Mouse (Mus musculus) testis, adult 2 months (tissue): ENCODE results near the gene Mdm2. TPM values are rescaled to one million over a fixed set of nuclear protein-coding genes. Genes with fewer than 3 reads are reported as not detected.

Experiments used
- H3K27ac ChIP-seq: fragments of 200-500 bp; 2 replicates; pipeline ENCODE4 v1.5.1; 2012; ENCODE audit warnings: low read depth, low read length; ENCODE audit not compliant: control insufficient read depth, insufficient read depth
- H3K27me3 ChIP-seq: fragments of 200-500 bp; 2 replicates; pipeline ENCODE4 v1.6.1; 2012; ENCODE audit warnings: mild to moderate bottlenecking, low read length, moderate library complexity; ENCODE audit not compliant: control insufficient read depth, insufficient read depth
- H3K36me3 ChIP-seq: fragments of 200-500 bp; 2 replicates; pipeline ENCODE4 v1.6.1; 2012; ENCODE audit warnings: mild to moderate bottlenecking, low read length; ENCODE audit not compliant: control insufficient read depth, insufficient read depth
- H3K4me1 ChIP-seq: fragments of 200-500 bp; 2 replicates; pipeline ENCODE4 v1.6.1; 2012; ENCODE audit warnings: low read length; ENCODE audit not compliant: control insufficient read depth, insufficient read depth
- H3K4me3 ChIP-seq: fragments of 200-500 bp; 2 replicates; pipeline ENCODE4 v1.5.1; 2012; ENCODE audit warnings: low read depth, mild to moderate bottlenecking, low read length, moderate library complexity, mixed read lengths; ENCODE audit not compliant: control insufficient read depth
- CTCF ChIP-seq: fragments of 200-500 bp; IDR thresholded peaks from 2 replicates; pipeline ENCODE4 v1.5.1; 2012; ENCODE audit warnings: low read depth, mild to moderate bottlenecking, inconsistent platforms, low read length, moderate library complexity; ENCODE audit not compliant: control insufficient read depth, insufficient read depth, insufficient replicate concordance
- POLR2A ChIP-seq: fragments of 200-500 bp; IDR thresholded peaks from 2 replicates; pipeline ENCODE4 v1.6.1; 2012; ENCODE audit warnings: low read depth, mild to moderate bottlenecking, inconsistent platforms, low read length, moderate library complexity; ENCODE audit not compliant: control insufficient read depth
- polyA plus RNA-seq: library from polyadenylated mRNA; depleted of rRNA; stranded (reverse); fragments of >200 nt; gene quantifications from 2 replicates; pipeline ENCODE4 v1.2.3, GENCODE M21; 2012

Gene Mdm2
- polyA plus RNA-seq, 1 experiment, result 99.3 TPM

DNA sequence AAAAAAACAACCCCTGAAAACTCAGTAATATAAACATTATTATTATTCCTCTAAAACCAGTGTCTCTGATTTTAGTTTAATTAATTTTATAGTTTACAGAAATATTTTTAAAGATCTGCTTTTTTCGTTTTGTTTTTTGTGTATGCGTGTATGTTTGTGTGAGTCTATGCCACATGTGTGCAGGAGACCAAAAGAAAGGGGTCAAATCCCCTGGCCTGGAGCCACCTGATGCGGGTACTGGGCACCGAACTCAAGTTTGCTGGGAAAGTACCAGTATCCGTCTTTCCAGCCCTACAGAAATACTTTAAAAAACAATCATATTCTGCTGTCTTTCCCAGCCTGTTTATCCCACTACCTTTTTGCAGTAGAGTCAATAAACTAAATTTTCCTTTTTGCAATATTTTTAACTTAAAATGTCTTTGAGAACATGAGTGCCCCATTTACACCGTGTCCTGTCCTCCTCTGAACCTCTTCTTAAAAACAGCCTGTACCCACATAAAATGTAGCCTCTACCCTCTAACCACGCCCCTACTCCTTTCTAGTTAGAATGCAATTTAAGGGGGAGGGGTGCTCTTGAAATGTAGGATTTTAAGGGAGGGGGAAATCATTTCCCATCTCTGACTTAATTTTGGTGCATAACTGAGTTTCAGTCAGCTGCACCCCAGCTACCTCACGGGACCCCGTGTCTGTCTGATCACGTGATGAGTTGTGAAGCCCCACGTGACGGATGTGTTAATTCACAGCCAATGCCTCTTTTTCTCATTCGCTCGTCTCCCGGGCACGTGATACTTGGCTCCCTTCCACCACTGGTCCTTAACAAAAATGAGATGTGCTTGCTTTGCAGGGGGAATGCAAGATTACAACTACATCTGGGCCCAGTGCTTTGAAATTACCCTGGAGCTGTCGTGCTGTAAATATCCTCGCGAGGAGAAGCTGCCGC lies 35.2 kb downstream of the Mdm2 start:
- Histone ChIP-seq H3K4me3 (peak overlapping the region; percentile 28; the same call in 1 of the 2 replicates), H3K4me1 (peaks cover 6% of the 10 kb centered on the region; the same call in 1 of the 2 replicates), H3K27me3 (no peaks in the 10 kb centered on the region), H3K27ac (no peak overlapping the region), H3K36me3 (no peaks in the 10 kb centered on the region)
- no peak for TF ChIP-seq CTCF
- no peak for TF ChIP-seq POLR2A

DNA sequence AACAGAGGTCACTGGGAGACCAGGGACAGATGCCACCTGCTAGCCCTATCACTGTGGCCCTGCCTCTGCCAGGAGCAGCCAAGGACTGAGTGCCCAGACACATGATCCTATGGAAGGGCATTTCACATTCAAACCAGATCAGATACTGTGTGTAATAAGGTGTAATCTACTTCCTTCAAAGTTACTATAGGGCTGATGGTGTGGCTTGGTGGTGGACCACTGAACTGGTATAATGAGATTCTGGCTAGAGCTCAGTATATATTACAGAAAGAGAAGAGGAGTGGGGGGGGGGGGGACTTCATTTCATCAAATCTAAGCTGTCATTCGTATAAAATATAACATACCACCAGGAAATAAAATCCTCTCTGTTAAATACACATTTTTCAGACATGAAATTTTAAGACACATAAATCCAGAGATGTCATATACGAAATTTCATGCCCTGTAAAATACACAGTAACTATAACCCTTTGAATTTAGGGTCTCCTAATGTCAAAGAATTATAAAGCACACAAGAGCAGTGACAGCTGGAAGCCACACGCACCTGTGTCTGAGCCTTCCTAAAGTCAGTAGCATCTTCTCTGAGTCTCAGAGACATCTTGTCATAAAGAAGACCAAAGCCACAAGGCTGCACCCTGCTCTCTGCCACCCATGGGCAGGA lies 36.1 kb downstream of the Mdm2 start:
- H3K27ac ChIP-seq, result no peak overlapping the region
- H3K4me1 ChIP-seq, result peaks cover 6% of the 10 kb centered on the region; the same call in 1 of the 2 replicates
- no peak overlapping the region for H3K4me3 ChIP-seq
- H3K27me3 ChIP-seq, result no peaks in the 10 kb centered on the region
- TF ChIP-seq POLR2A, result no peak
- TF ChIP-seq CTCF, result no peak
- no peaks in the 10 kb centered on the region for H3K36me3 ChIP-seq

GRCm38 (mm10) chr10:117673913-117674312 lies 36.6 kb downstream of the Mdm2 start:
- H3K27me3 ChIP-seq, result no peaks in the 10 kb centered on the region
- H3K27ac ChIP-seq, result no peak overlapping the region
- no peak for TF ChIP-seq POLR2A
- TF ChIP-seq CTCF, result no peak
- no peak overlapping the region for H3K4me3 ChIP-seq
- peaks cover 6% of the 10 kb centered on the region; the same call in 1 of the 2 replicates for H3K4me1 ChIP-seq
- H3K36me3 ChIP-seq, result no peaks in the 10 kb centered on the region

- no peaks in the 10 kb centered on the region for H3K36me3 ChIP-seq
- H3K27ac ChIP-seq, result no peak overlapping the region
- H3K4me3 ChIP-seq, result no peak overlapping the region
- peaks cover 6% of the 10 kb centered on the region; the same call in 1 of the 2 replicates for H3K4me1 ChIP-seq
- no peaks in the 10 kb centered on the region for H3K27me3 ChIP-seq
- no peak for TF ChIP-seq CTCF
- TF ChIP-seq POLR2A, result no peak
Measured at GRCm38 (mm10) chr10:117672693-117673092, 37.9 kb downstream of the Mdm2 start.

- Histone ChIP-seq H3K36me3 (no peaks in the 10 kb centered on the region), H3K27ac (no peak overlapping the region), H3K4me3 (no peak overlapping the region), H3K27me3 (no peaks in the 10 kb centered on the region), H3K4me1 (peaks cover 6% of the 10 kb centered on the region; the same call in 1 of the 2 replicates)
- TF ChIP-seq CTCF (no peak), POLR2A (no peak)
Measured at GRCm38 (mm10) chr10:117671930-117672666, 38.5 kb downstream of the Mdm2 start.

DNA sequence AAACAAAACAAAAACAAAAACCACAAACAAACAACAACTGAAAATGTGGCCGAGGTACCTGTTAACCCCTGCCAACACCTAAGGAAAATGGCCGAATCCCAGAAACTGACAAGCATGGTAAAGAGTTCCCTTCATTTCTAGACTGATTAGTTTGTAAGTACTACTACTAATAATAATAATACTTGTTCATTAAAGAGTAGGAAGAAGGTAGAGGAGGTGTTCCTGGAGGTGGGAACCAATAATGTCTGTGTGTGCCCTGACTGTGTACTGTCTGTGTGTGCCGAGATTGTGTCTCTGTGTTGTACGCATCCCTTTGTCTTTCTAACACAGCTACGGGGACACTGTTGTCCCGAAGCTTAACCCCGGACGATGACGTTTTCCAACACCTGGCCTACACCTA lies 39.3 kb downstream of the Mdm2 start:
- H3K27me3 ChIP-seq, result no peaks in the 10 kb centered on the region
- peaks cover 2% of the 10 kb centered on the region; the same call in 1 of the 2 replicates for H3K4me1 ChIP-seq
- H3K27ac ChIP-seq, result no peak overlapping the region
- no peak for TF ChIP-seq POLR2A
- TF ChIP-seq CTCF, result no peak
- H3K4me3 ChIP-seq, result no peak overlapping the region
- H3K36me3 ChIP-seq, result no peaks in the 10 kb centered on the region
